Mouse (Mus musculus) heart, embryonic 14.5 days (tissue): Measurements from ENCODE around the gene AW549877. TPM values are rescaled to one million over a fixed set of nuclear protein-coding genes. Genes with fewer than 3 reads are reported as not detected.
A peak's percentile ranks its signal among the peaks of the same experiment; 100 is the strongest.

Experiments used
- ATAC-seq: fragments of 200-750 bp; cut with Nextera tagmentation; 2 replicates; pipeline ENCODE4 v1.8.0; 2017; ENCODE audit warnings: low read depth, moderate TSS enrichment; ENCODE audit not compliant: insufficient number of reproducible peaks, insufficient read depth, low FRiP score
- H3K27ac ChIP-seq, 2 experiments: fragments of 200-500 bp in 1 of 2; fragments of 300-500 bp in 1 of 2; sonication (generic) in 1 of 2; replicated peaks in 1 of 2; 2 replicates each; pipeline ENCODE4 v1.5.1; 2012 to 2014; ENCODE audit warnings: low read depth in 2 of 2, low read length in 2 of 2, control low read depth in 1 of 2, mild to moderate bottlenecking in 1 of 2, mixed read lengths in 1 of 2; ENCODE audit not compliant: control insufficient read depth in 1 of 2, insufficient read depth in 1 of 2
- H3K27me3 ChIP-seq: fragments of 300-500 bp; sonication (generic); 2 replicates; pipeline ENCODE4 v1.6.1; 2014; ENCODE audit warnings: mild to moderate bottlenecking, low read length, control low read depth; ENCODE audit not compliant: control insufficient read depth, insufficient read depth
- H3K36me3 ChIP-seq: fragments of 300-500 bp; sonication (generic); 2 replicates; pipeline ENCODE4 v1.6.1; 2014; ENCODE audit warnings: mild to moderate bottlenecking, control low read depth, low read length, mixed read lengths; ENCODE audit not compliant: control insufficient read depth, insufficient read depth
- H3K4me1 ChIP-seq, 2 experiments: fragments of 200-500 bp in 1 of 2; fragments of 300-500 bp in 1 of 2; sonication (generic) in 1 of 2; 2 replicates each; pipeline ENCODE4 v1.6.1; 2012 to 2014; ENCODE audit warnings: low read length in 2 of 2, control low read depth in 1 of 2, mixed read lengths in 1 of 2; ENCODE audit not compliant: control insufficient read depth in 2 of 2, insufficient read depth in 2 of 2
- H3K4me2 ChIP-seq: fragments of 300-500 bp; sonication (generic); 2 replicates; pipeline ENCODE4 v1.6.1; 2014; ENCODE audit warnings: mild to moderate bottlenecking, low read length
- H3K4me3 ChIP-seq, 2 experiments: fragments of 200-500 bp in 1 of 2; fragments of 300-500 bp in 1 of 2; sonication (generic) in 1 of 2; 2 replicates each; pipeline ENCODE4 v1.5.1; 2012 to 2014; ENCODE audit warnings: low read length in 2 of 2, mild to moderate bottlenecking in 2 of 2, control low read depth in 1 of 2, low read depth in 1 of 2, moderate library complexity in 1 of 2; ENCODE audit not compliant: control insufficient read depth in 1 of 2, insufficient read depth in 1 of 2
- H3K9ac ChIP-seq: fragments of 300-500 bp; sonication (generic); 2 replicates; pipeline ENCODE4 v1.6.1; 2014; ENCODE audit warnings: mild to moderate bottlenecking, low read length
- H3K9me3 ChIP-seq: fragments of 300-500 bp; sonication (generic); 2 replicates; pipeline ENCODE4 v1.6.1; 2016; ENCODE audit warnings: low read length, control low read depth; ENCODE audit not compliant: control insufficient read depth
- WGBS: fragments of 180-500 bp; shearing (Covaris S2); extraction: QIAGEN DNeasy Blood & Tissue Kit; methylation state at CpG from one replicate; pipeline ENCODE4 v1.1.7; 2014; 5-methylcytosine and 5-hydroxymethylcytosine counted together
- polyA plus RNA-seq: library from polyadenylated mRNA; unstranded; fragments of >200 nt; fragmentation: Nextera tagmentation; extraction: Ambion mirVana; gene quantifications from 2 replicates; pipeline ENCODE4 v1.2.1, GENCODE M21; 2014

The AW549877 gene
- polyA plus RNA-seq, 1 experiment from 2014 or later: 31.6 TPM

DNA sequence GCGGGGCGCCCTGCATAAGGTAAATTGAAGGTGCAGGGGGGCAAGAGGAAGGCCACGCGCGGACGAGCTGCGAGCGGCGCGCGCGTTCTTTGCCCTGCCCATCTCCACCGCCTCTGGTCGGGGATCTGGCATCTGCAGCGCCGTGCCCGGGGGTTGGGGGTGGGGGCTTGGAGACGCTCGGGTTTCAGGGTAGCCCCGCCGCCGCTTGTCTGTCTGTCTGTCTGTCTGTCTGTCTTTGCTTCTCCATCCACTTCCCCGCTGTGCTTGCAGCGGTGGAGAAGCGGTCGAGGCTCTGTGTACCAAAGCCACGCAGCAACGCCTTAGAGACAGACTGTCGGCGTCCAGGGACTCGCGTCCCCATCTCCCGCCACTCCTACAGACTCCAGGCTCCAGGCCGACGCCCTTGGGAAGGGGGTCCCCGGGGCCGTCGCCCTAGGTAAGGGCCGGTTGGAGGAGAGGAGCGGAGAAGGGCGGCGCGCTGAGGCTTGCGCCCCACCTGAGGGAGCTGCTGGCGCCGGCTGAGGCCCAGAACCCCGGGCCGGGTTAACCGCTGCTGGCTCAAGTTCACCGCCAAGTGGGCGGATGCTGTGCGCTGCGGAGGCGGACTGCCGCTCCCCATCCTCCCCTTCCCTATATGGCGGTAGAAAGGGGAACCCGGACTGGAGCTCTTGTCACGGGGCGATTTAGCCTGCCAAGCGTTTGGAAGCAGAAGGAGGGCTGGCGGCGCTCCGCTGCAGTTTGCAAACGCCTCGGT, 31.5 kb upstream of the AW549877 start:
- Histone ChIP-seq H3K4me1 (peaks cover 15 to 20% of the 10 kb centered on the region in 2 experiments), H3K9ac (peak overlapping the region; percentile 90), H3K36me3 (no peaks in the 10 kb centered on the region), H3K4me2 (peak overlapping the region; percentile 82), H3K4me3 (peak overlapping the region; percentile 77 to 90), H3K9me3 (no peaks in the 10 kb centered on the region), H3K27ac (peak overlapping the region; percentile 98 to 99), H3K27me3 (no peaks in the 10 kb centered on the region)
- under 1% methylated on average over 63 of the region's 65 CpGs for WGBS
- peak; percentile 86 for ATAC-seq

DNA sequence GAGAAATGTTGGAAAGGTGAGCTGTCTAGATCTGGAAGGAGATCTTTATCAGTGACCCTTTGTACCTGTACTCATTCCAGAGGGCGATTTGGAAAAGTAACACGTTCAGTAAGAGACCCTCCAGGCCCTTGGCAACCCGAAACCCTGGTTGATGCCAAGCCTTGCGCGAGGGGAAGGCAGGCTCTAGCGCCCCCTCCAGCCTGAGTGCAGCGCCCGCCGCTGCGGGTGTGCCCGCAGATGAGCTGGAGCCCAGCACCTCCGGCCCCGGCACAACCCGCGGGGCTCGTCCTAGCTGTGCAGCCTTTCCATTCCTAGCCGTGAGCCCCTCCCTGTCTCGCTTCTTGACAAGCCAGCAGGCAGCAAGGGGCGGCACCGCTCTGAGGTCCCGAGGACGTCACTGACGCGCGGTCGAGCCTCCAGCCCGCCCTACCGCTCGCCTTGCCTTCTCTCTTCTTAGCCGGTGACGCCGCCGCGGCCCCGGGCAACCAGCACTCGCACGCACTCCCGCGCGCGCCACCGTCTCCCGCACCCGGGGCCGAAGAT, 30.8 kb upstream of the AW549877 start, which contains the start of gene Oxct1:
Gene Oxct1, plus strand, starts transcription at position 153 of the 543 bp plus-strand sequence.
- H3K9me3 ChIP-seq: no peaks in the 10 kb centered on the region
- peaks cover 13 to 14% of the 10 kb centered on the region in 2 experiments for H3K4me1 ChIP-seq
- under 1% methylated on average over 45 of the region's 45 CpGs for WGBS
- H3K4me3 ChIP-seq: peak within 1 kb of the TSS; percentile 77 to 90
- H3K36me3 ChIP-seq: no peaks in the 10 kb centered on the region
- H3K27me3 ChIP-seq: no peaks in the 10 kb centered on the region
- peak within 1 kb of the TSS; percentile 98 to 99 for H3K27ac ChIP-seq
- ATAC-seq: peak; percentile 89
- peak within 1 kb of the TSS; percentile 90 for H3K9ac ChIP-seq
- H3K4me2 ChIP-seq: peak within 1 kb of the TSS; percentile 82

DNA sequence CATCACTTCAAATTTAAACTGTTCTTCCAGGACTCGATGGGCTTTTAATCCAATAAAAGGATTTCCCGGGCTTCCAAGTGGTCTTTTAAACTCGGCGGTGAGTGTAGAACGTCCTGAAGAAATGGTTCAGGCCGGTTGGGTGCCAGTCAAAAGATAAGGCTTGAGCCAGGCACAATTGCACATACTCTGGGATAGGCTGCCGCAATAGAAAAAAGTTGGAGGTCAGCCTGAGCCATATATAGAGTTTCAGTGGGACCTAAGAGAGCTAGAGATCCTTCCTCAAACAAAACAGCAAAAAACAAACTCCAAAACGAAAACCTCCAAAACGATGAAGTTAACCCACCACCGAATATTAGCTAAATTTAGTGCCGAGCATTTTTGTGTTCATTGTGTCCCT, 30.0 kb upstream of the AW549877 start:
- Histone ChIP-seq H3K4me3 (peak overlapping the region in 1 of 2 experiments; percentile 77; a peak in 2 of 4 replicates), H3K9me3 (no peaks in the 10 kb centered on the region), H3K27ac (peak overlapping the region; percentile 98 to 99), H3K36me3 (no peaks in the 10 kb centered on the region), H3K9ac (peak overlapping the region; percentile 90; the same call in 1 of the 2 replicates), H3K4me2 (peak overlapping the region; percentile 82), H3K4me1 (peaks cover 11 to 13% of the 10 kb centered on the region in 2 experiments), H3K27me3 (no peaks in the 10 kb centered on the region)
- 35% methylated on average over 11 of the region's 11 CpGs for WGBS
- no peak for ATAC-seq

DNA sequence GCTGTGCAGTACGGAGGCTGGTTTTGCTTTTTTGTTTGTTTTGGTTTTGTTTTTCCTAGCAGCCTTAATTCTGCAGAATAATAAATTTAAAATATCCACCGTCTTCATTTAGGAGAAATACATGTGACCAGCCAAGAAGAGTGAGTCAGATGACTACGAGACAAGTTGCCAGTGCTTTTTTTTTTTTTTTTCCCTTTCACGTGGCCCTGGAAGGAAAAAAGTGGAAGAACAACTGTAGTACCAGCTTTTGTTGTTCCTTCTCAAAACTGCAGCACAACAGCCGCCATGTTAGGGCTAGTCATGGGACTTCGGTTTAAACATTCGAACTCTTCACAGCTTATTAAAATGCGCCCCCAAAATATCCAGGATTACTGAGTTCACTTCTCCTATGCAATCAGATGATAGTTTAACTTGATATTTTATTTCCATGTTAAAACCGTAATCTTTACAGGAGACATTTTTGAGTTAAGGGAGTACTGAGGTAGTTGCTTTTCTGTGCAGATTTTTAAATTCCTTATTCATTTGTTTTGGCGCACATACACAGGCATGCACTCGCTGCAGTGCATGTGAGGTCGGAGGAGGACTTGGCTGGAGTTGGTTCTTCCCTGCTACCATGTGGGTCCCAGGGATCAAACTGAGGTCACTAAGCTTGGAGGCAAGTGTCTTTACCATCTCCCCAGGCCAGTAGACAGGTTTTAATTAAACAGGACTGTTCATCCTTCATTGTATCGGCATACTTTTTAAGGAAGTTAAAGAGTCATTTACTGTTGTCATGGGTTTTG, 29.4 kb upstream of the AW549877 start:
- Histone ChIP-seq H3K36me3 (no peaks in the 10 kb centered on the region), H3K9me3 (no peaks in the 10 kb centered on the region), H3K27me3 (no peaks in the 10 kb centered on the region), H3K9ac (no peak overlapping the region), H3K4me2 (peak overlapping the region; percentile 82), H3K4me3 (no peak overlapping the region), H3K4me1 (peaks cover 11 to 13% of the 10 kb centered on the region in 2 experiments), H3K27ac (peak overlapping the region in 1 of 2 experiments; percentile 99; a peak in 3 of 4 replicates)
- ATAC-seq: no peak
- WGBS: 79% methylated on average over 13 of the region's 13 CpGs

DNA sequence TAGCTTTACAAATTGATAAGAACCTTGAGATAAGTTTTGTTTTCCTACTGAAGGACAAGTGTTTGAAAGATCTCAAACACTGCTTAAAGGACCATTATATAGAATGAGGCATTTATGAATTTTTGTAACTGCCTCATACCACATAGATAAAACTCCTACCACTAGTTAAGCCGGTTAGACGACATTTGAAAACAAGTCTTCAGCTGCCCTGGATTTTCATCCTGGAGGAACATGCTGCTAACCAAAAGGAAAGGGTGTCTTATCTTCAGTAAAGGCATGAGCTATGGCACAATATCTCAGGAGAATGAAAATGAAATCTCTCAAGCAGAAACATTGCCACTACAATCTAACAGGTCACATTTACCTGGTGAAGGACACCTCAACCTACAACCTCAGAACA, 28.2 kb upstream of the AW549877 start:
- Histone ChIP-seq H3K4me3 (no peak overlapping the region), H3K9ac (no peak overlapping the region), H3K36me3 (no peaks in the 10 kb centered on the region), H3K9me3 (no peaks in the 10 kb centered on the region), H3K27me3 (no peaks in the 10 kb centered on the region), H3K4me1 (peaks cover 11 to 13% of the 10 kb centered on the region in 2 experiments), H3K27ac (no peak overlapping the region), H3K4me2 (no peak overlapping the region)
- ATAC-seq: no peak
- WGBS: 90% methylated on average over 2 of the region's 2 CpGs

DNA sequence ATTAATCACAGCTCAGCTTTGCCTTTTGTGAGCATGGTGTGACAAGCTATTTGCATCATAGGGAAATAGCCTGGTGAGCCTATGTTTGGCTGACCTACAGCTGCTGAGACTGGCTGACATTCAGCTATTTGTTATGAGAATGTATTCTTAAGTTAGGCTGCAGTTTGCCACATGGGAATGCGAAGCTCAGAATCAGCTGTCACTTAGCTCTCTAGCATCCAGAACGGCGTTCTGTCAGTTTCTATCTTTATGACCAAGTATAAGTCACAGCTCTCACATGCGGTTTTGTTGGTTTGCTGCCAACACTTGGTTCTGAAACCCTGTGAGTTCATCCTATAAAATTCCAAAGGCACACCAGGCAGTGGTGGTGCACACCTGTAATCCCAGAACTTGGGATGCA, 25.2 kb upstream of the AW549877 start:
- Histone ChIP-seq H3K27ac (no peak overlapping the region), H3K4me1 (peaks cover 6% of the 10 kb centered on the region in 2 experiments)

DNA sequence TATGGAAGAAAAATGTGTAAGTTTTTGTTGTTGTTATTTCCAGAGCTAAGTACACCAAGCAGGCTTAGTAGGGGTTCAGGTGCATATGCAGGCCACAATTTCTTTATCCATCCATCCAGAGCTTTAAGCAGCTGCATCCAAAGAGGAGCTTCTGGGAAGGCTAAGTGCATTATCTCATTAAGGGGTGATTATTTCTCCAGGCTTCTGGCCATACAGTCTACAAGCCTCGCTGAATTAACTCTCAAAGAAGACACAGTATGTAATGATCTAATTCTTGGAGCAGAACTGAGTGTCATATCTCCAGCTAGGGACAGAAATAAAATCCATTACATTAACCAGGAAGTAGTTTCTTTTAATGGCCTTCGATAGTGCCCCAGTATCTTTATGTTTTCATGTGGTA, 18.3 kb upstream of the AW549877 start:
- 46% methylated on average over 2 of the region's 2 CpGs for WGBS
- Histone ChIP-seq H3K27me3 (no peaks in the 10 kb centered on the region), H3K4me1 (no peaks in the 10 kb centered on the region), H3K9me3 (no peaks in the 10 kb centered on the region), H3K27ac (no peak overlapping the region), H3K4me2 (no peak overlapping the region), H3K9ac (no peak overlapping the region), H3K4me3 (no peak overlapping the region), H3K36me3 (no peaks in the 10 kb centered on the region)
- ATAC-seq: no peak

More for the DNA sequence above, 25.2 kb upstream of the AW549877 start:
- Histone ChIP-seq H3K4me3 (no peak overlapping the region), H3K9me3 (no peaks in the 10 kb centered on the region), H3K27me3 (no peaks in the 10 kb centered on the region), H3K9ac (no peak overlapping the region), H3K4me2 (no peak overlapping the region), H3K36me3 (no peaks in the 10 kb centered on the region)
- WGBS: 35% methylated on average over 4 of the region's 4 CpGs
- no peak for ATAC-seq
